Mouse (Mus musculus) large intestine, adult 2 months (tissue): ENCODE measurements around the gene Nfya. TPM values are rescaled to one million over a fixed set of nuclear protein-coding genes. Genes with fewer than 3 reads are reported as not detected.

Experiments
- DNase-seq: peaks from one replicate; pipeline ENCODE4 v3.0.0-alpha.2; 2012; ENCODE audit warnings: low read depth, low spot score
- WGBS: fragments of 180-500 bp; shearing (Covaris S2); methylation state at CpG from one replicate; pipeline ENCODE4 v1.1.7; 2018; 5-methylcytosine and 5-hydroxymethylcytosine counted together
- polyA plus RNA-seq: library from polyadenylated mRNA; depleted of rRNA; stranded (reverse); fragments of >200 nt; gene quantifications from 2 replicates; pipeline ENCODE4 v1.2.3, GENCODE M21; 2012

Gene Nfya
- polyA plus RNA-seq, 1 experiment: 33.4 TPM

DNA sequence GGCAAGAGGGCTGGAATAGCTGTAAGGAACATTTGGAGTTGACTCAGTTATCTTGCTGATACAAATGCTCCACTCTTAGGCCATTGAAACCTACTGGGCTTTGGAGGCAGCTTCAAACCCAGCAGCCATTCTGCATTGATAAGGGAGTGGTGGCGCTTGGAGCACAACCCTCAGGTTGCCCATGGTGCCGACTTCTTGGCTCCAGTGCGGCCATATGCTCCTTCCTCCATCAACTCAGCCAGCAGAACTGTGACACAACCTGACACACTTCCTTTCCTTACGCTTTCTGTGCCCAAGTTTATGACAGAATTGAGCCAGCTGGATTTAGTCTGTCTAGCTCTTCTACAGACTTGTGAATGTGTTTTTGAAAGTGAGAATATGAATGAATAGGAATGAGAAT is 2.6 kb downstream of the Nfya start:
- no peak for DNase-seq
- WGBS: 67% methylated on average over 4 of the region's 4 CpGs

- WGBS: 79% methylated on average over 1 of the region's 1 CpGs
- DNase-seq: no peak
Measured at GRCm38 (mm10) chr17:48404706-48405105, 5.0 kb downstream of the Nfya start.

- WGBS: 46% methylated on average over 2 of the region's 2 CpGs
- no peak for DNase-seq
Measured at GRCm38 (mm10) chr17:48403848-48404247, 5.9 kb downstream of the Nfya start.

- 85% methylated on average over 3 of the region's 3 CpGs for WGBS
- no peak for DNase-seq
Measured at GRCm38 (mm10) chr17:48402751-48403150, 7.0 kb downstream of the Nfya start.

- 78% methylated on average over 4 of the region's 4 CpGs for WGBS
- no peak for DNase-seq
Measured at GRCm38 (mm10) chr17:48401710-48402109, 8.0 kb downstream of the Nfya start.

- 85% methylated on average over 3 of the region's 3 CpGs for WGBS
- DNase-seq: no peak
Measured at GRCm38 (mm10) chr17:48392616-48393015, 17.1 kb downstream of the Nfya start.

- WGBS: 62% methylated on average over 5 of the region's 5 CpGs
Measured at GRCm38 (mm10) chr17:48391446-48391845, 18.3 kb downstream of the Nfya start.

DNA sequence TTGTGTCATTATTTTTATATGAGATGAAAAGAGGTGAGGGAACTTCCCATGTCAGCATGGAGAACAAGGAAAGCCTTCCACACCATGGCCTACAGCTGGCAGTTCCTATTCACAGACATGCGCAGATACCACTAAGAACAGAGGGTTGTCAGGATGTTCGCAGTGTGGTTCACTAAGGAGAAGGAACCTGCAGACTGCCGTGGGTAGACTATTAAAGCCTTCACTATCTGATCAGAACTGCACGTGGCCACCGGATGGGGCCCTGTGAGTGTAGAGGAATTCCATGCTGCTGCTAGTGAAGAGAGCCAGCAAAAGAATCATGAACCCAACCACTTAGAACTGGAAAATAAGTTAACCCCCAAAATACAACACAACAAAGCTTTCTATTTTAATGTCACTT is 20.3 kb downstream of the Nfya start:
- DNase-seq: no peak
- 92% methylated on average over 5 of the region's 5 CpGs for WGBS

More at GRCm38 (mm10) chr17:48391446-48391845, 18.3 kb downstream of the Nfya start:
- no peak for DNase-seq

DNA sequence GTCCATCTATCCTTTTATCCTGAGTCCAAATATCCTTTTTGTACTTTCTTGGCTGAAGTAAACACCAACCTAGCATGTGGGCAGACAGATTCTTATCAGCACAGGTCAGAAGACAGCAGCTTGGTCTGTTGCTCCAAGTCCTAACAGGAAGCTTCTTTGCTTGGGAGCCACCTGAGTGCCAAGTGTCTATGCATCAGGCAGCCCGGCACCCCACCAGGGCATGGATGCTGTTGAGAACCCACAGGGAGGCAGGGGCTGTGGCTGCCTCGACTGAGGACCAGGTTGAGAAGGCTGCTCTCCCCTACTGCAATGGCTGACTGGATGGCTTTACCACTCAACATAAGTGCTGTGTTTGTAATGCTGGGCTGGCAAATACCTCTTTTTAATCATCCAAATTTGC is 21.0 kb downstream of the Nfya start:
- 81% methylated on average over 2 of the region's 2 CpGs for WGBS
- no peak for DNase-seq

GRCm38 (mm10) chr17:48385786-48386461 is 23.8 kb downstream of the Nfya start:
- 31% methylated on average over 2 of the region's 2 CpGs for whole genome bisulfite sequencing
- no peak for DNase-seq

GRCm38 (mm10) chr17:48379050-48379449 is 30.7 kb downstream of the Nfya start:
- DNase-seq: no peak

DNA sequence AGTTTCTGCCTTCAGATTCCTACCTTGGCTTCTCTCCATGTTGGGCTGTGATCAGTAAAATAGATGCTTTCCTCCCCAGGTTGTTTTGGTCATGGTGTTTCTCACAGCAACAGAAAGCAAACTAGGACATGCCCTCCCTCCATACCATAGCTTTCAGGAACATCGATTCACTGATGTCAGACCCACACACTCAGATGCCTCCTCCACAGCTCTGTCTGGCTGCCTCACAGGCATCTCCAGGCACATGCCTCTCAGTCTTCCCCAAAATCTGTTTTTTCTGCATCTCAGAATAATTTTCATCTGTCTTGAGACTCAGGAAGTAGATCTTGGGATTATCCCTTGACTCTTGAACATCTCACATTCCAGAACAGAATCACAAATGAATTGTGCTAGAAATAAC is 33.6 kb downstream of the Nfya start:
- 95% methylated on average over 1 of the region's 1 CpGs for WGBS
- no peak for DNase-seq

- WGBS: 85% methylated on average over 8 of the region's 8 CpGs
- DNase-seq: no peak
Measured at GRCm38 (mm10) chr17:48372987-48373386, 36.7 kb downstream of the Nfya start.

- DNase-seq: no peak
Measured at GRCm38 (mm10) chr17:48371621-48372020, 38.1 kb downstream of the Nfya start.

DNA sequence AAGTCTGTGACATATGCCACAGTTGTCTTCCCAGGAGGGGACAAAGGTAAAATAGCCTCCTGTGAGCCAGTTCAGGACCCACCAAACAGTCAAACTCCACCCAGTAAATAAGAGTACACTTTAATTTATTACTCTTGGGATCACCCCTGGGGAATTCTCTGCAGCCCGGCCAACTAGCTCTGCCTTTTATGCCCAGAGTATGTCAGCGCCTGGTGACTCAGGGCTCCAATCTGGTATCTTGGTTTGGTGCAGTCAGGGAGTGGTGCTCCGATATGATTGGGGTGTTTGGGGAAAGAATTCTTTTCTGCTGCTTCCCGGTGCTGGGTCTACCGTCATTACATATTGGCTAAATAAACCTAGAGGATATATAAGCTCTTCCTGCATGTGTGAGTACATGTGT is 42.9 kb downstream of the Nfya start:
- DNase-seq: no peak
- 41% methylated on average over 5 of the region's 5 CpGs for WGBS

GRCm38 (mm10) chr17:48365511-48366155 is 44.1 kb downstream of the Nfya start:
- no peak for DNase-seq
- 66% methylated on average over 9 of the region's 9 CpGs for WGBS

GRCm38 (mm10) chr17:48363421-48363965 is 46.2 kb downstream of the Nfya start:
- WGBS: 68% methylated on average over 6 of the region's 6 CpGs

DNA sequence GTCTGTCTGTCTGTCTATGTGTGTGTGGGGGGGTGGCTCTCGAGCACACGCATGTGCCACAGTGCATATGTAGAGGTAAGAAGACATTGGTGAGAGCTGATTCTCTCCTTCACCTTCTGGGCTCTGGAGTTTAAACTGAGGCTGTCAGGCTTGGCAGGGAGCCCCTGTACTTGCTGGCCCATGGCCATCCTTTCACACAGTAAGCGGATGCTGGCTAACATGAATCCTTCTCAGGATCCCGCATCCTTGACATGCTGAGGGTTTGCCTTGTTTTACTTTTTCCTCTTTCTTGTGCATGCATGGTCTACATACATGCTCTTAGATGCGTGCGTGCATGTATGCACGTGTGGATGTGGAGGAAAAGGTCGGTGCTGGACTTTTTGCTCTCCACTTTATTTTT is 46.7 kb downstream of the Nfya start:
- DNase-seq: no peak
- 79% methylated on average over 8 of the region's 8 CpGs for WGBS

More at GRCm38 (mm10) chr17:48363421-48363965, 46.2 kb downstream of the Nfya start:
- DNase-seq: no peak

DNA sequence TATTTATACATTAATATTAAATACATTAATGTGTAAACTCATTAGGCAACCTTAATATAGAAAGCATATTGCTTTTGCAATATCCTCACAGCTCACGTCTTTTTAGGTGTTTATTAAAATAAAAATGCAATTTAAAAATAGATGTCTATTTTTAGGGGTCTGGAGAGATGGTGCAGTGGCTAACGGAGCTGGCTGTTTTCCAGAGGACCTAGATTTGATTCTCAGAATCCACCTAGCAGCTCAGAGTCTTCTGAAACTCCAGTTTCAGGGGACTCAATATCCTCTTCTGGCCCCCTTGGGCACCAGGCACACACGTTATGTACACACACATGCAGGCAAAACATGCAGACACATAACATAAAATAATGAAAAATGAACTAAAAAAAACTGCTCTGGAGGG is 47.4 kb downstream of the Nfya start:
- DNase-seq: no peak
- 63% methylated on average over 3 of the region's 3 CpGs for WGBS

- WGBS: 65% methylated on average over 4 of the region's 4 CpGs
- DNase-seq: no peak
Measured at GRCm38 (mm10) chr17:48360462-48360861, 49.2 kb downstream of the Nfya start.

DNA sequence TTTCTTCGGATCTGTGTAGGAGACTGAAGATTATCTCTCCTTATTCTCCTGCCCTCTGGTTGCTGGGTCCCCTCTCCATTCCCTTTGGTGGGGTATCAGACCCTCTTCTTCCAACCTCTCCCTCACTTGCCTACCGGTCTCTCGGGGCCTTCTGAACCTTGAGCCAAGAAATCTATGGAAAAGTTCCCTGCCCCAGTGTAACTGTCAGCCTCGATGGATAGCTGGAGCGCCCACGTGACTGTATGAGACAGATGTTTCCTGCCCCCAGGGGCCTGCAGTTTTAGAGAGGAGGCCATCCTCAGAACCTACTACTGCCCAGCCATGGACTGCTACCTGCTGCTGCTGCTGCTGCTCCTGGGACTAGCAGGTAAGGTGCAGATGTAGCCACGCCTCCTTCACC is 50.1 kb downstream of the Nfya start, which contains the start of gene Treml1:
Gene Treml1, plus strand, starts transcription at position 301 of the 400 bp plus-strand sequence.
- WGBS: 74% methylated on average over 7 of the region's 7 CpGs
- DNase-seq: no peak
